Mouse (Mus musculus): ENCODE data around the gene Tmem170.

Gene Tmem170

GRCm38 (mm10) chr8:111876355-111876948 lies at the start of gene Tmem170:
TSS of gene Tmem170 (minus strand) at chr8:111876750.
- peak; percentile 93 to 98 for DNase-seq (ENCODE audit: low spot score in 2 of 2)

DNA sequence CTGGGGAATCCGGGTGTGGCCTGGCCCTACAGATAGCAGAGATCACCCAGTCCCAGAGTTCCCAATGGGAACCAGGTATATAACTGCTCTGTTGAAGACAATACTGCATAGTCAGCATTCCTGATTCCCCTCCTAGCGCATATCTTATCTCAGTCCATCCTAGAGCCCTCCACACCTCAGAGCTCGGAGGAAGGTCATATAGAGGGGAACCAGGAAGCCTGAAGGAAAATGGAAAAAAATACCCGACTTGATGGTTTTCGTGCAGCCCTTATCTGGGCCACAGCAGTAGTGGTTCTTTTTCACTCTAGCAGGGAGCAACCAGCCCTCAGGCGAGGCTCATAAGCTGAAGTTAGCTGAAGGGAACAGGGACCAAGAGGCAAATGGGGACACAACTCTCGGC lies 48.4 kb upstream of the Tmem170 start:
- no peak for DNase-seq (ENCODE audit: low spot score in 2 of 2)

GRCm38 (mm10) chr8:111923383-111923804 lies 46.8 kb upstream of the Tmem170 start:
- peak in 1 of 2 experiments; percentile 60 for DNase-seq (ENCODE audit: low spot score in 2 of 2)

DNA sequence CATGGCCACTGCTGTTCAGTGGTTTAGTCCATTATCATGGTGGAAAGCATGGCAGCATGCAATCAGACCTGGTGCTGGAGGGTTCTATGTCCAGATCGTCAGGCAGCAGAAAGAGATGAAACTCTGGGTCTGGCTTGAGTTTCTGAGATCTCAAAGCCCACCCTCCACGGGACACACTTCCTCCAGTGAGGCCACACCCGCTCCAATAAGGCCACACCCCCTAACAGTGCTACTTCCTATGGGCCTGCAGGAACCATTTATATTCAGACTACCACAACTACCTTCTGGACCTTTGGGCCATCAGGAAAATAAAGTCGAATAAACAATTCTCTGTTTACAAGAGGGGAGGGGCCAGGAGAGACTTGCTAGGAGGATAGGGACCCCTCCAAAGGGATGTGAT lies 44.4 kb upstream of the Tmem170 start:
- no peak for DNase-seq (ENCODE audit: low spot score in 2 of 2)

GRCm38 (mm10) chr8:111919663-111920062 lies 43.1 kb upstream of the Tmem170 start:
- DNase-seq (ENCODE audit: low spot score in 2 of 2), result no peak

DNA sequence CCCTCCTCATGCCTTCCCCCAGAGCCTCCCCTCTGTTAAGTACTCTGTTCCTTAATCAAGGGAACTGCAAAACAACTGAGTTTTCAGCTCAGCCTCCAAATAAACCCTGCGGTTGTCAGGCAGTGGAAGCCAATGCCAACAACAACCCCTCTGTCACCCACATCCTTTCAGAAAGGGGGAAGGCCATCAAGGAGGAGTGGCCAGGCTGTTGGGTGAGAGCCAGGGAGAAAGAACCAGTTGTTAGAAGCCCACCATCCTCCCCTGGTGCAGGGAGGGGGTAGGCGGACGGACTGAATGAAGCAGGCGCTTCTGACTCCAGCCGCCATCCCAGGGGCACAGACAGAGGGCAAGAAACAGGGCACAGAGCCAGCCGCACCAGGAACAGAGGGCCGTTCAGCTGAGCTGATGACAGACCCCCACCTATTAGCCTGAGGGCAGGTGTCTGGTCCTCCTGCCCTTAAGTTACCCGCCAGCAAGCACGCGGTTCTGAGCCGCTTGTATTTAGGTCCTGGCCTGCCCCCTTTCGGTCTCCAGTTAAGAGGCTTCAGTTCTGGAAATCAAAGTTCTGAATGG lies 36.4 kb upstream of the Tmem170 start:
- no peak for DNase-seq (ENCODE audit: low spot score in 2 of 2)

- DNase-seq (ENCODE audit: low spot score in 2 of 2), result no peak
Measured at GRCm38 (mm10) chr8:111911572-111911971, 35.0 kb upstream of the Tmem170 start.

DNA sequence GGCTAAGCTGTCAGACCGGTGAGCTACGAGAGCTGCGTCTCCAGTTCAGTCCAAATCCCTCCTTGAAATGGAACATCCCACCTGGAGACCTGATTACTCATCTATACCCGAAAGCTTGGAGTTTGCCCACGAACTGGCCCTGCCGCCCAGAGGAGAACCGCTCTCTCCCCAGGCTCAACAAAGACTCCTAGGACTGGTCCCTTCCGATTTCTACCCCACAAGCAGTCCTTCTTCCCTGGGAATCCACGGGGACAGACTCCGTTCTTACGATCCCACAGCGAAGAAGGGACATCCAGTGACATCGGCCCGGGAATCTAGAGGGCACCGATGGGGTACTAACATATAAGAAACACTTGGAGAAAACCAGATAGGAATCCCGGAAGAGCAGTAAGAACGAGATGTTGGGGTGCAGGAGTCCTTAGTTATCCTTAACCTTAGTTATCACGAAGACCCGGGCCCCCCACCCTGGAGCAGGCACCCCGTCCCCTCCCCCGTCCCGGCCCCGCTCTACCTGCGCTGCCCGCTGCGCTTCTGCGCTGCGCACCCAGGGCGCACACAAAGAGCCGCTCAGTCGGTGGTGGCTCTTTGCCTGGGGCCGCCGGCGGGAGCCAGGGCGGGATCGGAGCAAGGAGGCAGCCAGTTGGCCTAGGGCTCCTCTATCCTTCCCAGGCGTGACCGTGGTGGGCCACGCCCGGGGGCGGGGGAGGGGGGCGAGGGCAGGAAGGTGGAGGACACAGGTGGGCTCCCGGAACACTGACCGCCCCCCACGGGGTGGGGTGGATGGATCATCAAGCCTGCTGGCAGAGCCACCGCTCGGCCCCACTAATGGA lies 33.3 kb upstream of the Tmem170 start, which contains the start of gene Chst5:
Gene Chst5 (minus strand): TSS at position 827 of the 830 bp plus-strand sequence.
- no peak for DNase-seq (ENCODE audit: low spot score in 2 of 2)

- no peak for DNase-seq (ENCODE audit: low spot score in 2 of 2)
Measured at GRCm38 (mm10) chr8:111905500-111906121, 29.1 kb upstream of the Tmem170 start.

- no peak for DNase-seq (ENCODE audit: low spot score in 2 of 2)
Measured at GRCm38 (mm10) chr8:111902080-111902479, 25.5 kb upstream of the Tmem170 start.

- DNase-seq (ENCODE audit: low spot score in 2 of 2), result no peak
Measured at GRCm38 (mm10) chr8:111898586-111898985, 22.0 kb upstream of the Tmem170 start.

- no peak for DNase-seq (ENCODE audit: low spot score in 2 of 2)
Measured at GRCm38 (mm10) chr8:111894955-111895354, 18.4 kb upstream of the Tmem170 start.

GRCm38 (mm10) chr8:111892615-111893014 lies 16.1 kb upstream of the Tmem170 start:
- DNase-seq (ENCODE audit: low spot score in 2 of 2), result no peak

- no peak for DNase-seq (ENCODE audit: low spot score in 2 of 2)
Measured at GRCm38 (mm10) chr8:111891983-111892382, 15.4 kb upstream of the Tmem170 start.

DNA sequence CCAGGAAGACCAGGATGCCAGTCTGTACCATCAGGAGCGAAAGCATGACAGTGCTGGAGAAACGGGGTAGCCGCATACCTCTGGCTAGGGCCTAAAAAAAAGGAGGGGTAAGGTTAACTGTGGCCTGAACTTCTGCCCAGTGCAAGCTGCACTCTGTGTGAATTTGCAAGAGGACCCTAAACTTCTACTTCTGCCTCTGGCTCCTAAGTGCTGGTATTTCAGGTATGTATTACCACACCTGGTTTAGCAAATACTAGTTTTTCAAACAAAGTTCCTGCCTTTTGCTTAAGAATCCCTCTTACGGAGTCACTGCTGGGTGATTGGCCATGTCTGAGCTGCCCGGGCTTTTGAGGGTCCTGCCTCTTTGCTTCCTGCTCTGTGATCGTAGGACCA lies 14.4 kb upstream of the Tmem170 start:
- DNase-seq (ENCODE audit: low spot score in 2 of 2), result no peak

DNA sequence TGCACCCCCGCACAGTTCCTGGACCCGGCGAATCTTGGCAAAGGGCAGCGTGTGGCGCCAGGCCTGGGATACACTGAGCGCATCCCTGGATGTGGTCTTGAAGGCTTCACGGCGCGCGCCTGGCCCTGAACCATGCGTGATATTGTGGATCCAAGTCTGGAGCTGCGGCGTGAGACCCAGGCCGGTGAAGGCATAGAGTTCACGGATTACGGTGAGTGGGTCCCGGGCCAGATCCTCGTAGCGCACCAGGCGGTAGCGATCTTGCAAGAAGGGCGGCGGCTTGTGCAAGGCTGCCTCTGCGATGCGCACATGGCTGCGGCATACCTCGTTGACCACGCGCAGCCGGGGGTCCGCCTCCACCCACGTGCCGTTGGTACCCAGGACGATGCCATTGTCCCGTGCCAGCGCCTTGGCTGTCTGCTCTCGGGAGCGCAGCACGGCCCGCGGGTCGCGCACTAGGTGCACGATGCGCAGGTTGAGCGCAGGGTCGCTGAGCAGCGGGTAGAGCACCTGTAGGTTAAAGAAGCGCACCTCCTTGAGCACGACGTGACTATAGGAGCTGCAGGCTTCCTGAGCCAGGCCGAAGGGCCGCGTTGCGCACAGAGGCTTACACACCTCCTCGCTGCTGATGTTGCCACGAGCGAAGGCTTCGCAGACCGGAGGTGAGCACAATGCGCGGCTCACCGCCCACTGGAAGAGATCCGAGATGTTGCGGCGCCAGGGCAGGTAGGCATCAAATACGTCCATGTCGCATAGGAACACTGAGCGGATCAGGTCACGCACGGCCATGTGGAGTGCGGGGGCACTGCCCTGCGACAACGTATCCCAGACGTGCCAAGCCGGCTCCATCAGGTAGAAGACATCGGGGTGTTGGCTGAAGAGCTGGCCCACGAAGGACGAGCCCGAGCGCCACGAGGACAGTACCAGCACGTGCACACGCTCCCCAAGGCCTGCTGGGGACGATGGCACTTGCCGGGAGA lies 13.7 kb upstream of the Tmem170 start:
- no peak for DNase-seq (ENCODE audit: low spot score in 2 of 2)

- DNase-seq (ENCODE audit: low spot score in 2 of 2), result no peak
Measured at GRCm38 (mm10) chr8:111888091-111888650, 11.6 kb upstream of the Tmem170 start.

DNA sequence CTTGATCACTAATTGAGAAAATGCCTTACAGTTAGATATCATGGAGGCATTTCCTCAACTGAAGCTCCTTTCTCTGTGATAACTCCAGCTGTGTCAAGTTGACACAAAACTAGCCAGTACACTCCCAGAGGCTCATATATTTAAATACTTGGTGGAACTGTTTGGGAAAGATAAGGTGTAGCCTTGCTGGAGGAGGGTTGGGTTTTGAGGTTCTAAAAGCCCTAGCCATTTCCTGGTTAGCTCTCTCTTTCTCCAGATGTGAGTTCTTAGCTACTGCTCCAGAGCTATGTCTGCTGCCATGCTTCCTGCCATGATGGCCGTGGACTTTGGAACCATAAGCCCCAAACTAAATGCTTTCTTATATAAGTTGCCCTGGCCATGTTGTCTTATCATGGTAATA lies 10.9 kb upstream of the Tmem170 start:
- DNase-seq (ENCODE audit: low spot score in 2 of 2), result no peak

DNA sequence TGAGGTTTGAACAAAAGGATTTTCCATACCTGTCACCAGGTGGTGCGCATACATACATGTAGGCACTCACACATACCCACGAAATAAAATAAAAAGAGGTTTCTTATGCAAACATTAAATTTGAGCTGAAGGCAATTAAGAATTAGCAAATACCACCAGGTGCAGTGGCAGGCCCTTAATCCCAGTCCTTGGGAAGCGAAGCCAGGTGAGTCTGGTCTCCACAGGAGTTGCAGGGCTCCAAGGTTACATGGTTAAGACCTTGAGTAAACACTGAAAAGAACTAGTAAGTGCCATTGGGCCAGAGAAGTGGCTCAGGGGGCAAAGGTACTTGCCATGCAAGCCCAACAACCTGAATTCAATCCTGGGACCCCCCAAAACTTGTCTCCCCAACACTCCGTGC lies 7.1 kb upstream of the Tmem170 start:
- DNase-seq (ENCODE audit: low spot score in 2 of 2), result no peak

DNA sequence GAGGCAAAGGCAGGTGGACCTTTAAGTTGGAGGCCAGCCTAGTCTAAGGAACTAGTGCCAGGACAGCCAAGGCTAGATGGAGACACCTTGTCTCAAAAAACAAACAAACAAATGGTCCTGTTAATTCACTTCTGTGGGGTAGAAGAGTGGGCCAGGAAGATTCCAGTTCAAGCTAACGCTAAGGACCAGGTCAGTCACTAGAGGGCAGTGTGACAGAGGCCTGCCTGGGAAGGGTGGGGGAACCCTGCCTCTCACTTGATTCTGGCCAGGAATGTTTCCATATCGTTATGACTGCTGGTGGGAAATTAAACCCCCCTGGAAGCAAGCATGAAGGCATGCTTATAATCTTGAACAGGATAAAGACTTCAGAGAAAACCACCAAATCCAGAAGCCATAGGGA lies 5.0 kb upstream of the Tmem170 start:
- peak in 1 of 2 experiments; percentile 49 for DNase-seq (ENCODE audit: low spot score in 2 of 2)

DNA sequence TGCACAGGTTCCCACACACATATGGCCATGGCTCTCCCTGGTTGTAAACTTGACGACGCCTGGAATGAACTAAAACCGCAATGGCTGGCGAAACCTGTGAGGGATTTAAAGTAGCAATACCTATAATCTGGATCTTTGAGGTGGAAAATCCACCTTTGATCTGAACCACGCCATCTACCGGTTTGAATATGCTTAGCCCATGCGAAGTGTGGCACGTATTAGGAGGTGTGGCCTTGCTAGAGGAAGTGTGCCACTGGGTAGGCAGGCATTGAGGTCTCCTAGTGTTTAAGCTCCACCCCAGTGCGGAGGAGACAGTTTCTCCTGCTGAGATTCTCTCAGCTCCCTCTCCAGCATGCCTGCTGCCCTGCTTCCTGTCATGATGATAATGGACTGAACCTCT lies 1.2 kb upstream of the Tmem170 start:
- no peak for DNase-seq (ENCODE audit: low spot score in 2 of 2)

All from thymus, postnatal 10 days (tissue).